Mouse (Mus musculus) neural tube, embryonic 13.5 days (tissue): ENCODE measurements at regions not wholly inside any gene's neighbourhood (a gene's known extent, or its start where the extent isn't known, plus 50 kb on each side); places are given as distances from the start of the nearest gene placed in this dataset.
A peak's percentile ranks its signal among the peaks of the same experiment; 100 is the strongest.

Experiments
- ATAC-seq: fragments of 200-750 bp; cut with Nextera tagmentation; 2 replicates; pipeline ENCODE4 v1.8.0; 2017; ENCODE audit warnings: low read depth, mild to moderate bottlenecking, moderate TSS enrichment, moderate library complexity
- H3K27ac ChIP-seq: fragments of 300-500 bp; sonication (generic); replicated peaks from 2 replicates; pipeline ENCODE4 v1.5.1; 2015; ENCODE audit warnings: moderate library complexity, mild to moderate bottlenecking, inconsistent platforms
- H3K27me3 ChIP-seq: fragments of 300-500 bp; sonication (generic); 2 replicates; pipeline ENCODE4 v1.6.1; 2015; ENCODE audit warnings: mild to moderate bottlenecking, inconsistent platforms
- H3K36me3 ChIP-seq: fragments of 300-500 bp; sonication (generic); 2 replicates; pipeline ENCODE4 v1.6.1; 2015; ENCODE audit warnings: mild to moderate bottlenecking, inconsistent platforms
- H3K4me1 ChIP-seq: fragments of 300-500 bp; sonication (generic); replicated peaks from 2 replicates; pipeline ENCODE4 v1.6.1; 2015; ENCODE audit warnings: inconsistent platforms
- H3K4me2 ChIP-seq: fragments of 300-500 bp; sonication (generic); 2 replicates; pipeline ENCODE4 v1.6.1; 2015; ENCODE audit warnings: inconsistent platforms, mild to moderate bottlenecking, moderate library complexity
- H3K4me3 ChIP-seq: fragments of 300-500 bp; sonication (generic); 2 replicates; pipeline ENCODE4 v1.5.1; 2015; ENCODE audit warnings: mild to moderate bottlenecking, inconsistent platforms
- H3K9ac ChIP-seq: fragments of 300-500 bp; sonication (generic); 2 replicates; pipeline ENCODE4 v1.6.1; 2015; ENCODE audit warnings: moderate library complexity, mild to moderate bottlenecking, inconsistent platforms
- H3K9me3 ChIP-seq: fragments of 300-500 bp; sonication (generic); 2 replicates; pipeline ENCODE4 v1.6.1; 2016; ENCODE audit warnings: inconsistent platforms
- WGBS: fragments of 180-500 bp; shearing (Covaris S2); methylation state at CpG from one replicate; pipeline ENCODE4 v1.1.7; 2015; 5-methylcytosine and 5-hydroxymethylcytosine counted together

DNA sequence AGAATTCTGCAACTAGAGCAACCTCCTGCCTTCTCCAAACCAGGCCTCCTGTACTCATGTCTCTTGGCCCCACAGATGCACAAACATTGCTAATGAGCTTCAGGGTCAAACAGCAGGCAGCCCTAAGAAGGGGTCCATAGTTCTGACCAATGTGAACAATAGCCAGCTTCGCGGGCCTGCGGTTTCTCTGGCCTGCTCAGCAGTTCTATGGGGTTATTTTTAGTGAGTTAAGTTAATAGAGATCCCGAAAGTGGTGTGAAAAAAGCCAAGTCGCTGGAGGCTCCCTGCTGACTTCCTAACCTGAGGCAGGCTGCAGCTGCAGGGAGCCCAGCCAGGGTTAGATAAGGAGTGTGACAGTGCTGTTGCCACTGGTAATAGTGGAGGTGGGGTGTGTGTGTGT is 106.6 kb downstream of the Pdcd6ip start:
- Histone ChIP-seq H3K27me3 (no peaks in the 10 kb centered on the region), H3K9me3 (no peaks in the 10 kb centered on the region), H3K4me1 (peaks cover 4% of the 10 kb centered on the region; the same call in 1 of the 2 replicates), H3K9ac (no peak overlapping the region), H3K4me2 (no peak overlapping the region), H3K4me3 (no peak overlapping the region), H3K36me3 (no peaks in the 10 kb centered on the region), H3K27ac (no peak overlapping the region)
- 7% methylated on average over 5 of the region's 5 CpGs for WGBS
- no peak for ATAC-seq

DNA sequence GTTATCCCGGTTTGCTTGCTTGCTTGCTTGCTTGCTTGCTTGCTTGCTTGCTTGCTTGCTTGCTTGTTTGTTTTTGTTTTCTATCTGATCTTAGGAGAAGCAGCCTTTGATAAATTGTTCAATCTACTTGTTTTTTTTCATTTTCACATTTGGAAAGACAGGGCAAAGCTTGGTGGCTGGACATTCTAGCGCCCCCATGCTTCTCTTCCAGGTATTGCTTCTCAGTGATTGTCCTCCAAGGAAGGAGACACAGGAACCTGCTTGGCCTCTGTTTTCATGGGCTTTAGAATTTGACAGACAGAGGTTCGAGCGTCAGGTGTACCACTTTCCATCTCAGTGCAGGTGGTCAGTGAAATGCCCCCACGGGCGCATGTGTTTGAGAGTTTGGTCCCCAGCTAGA is 120.8 kb downstream of the Pdcd6ip start:
- Histone ChIP-seq H3K4me2 (no peak overlapping the region), H3K27me3 (no peaks in the 10 kb centered on the region), H3K4me3 (no peak overlapping the region), H3K9ac (no peak overlapping the region), H3K9me3 (no peaks in the 10 kb centered on the region), H3K4me1 (no peaks in the 10 kb centered on the region), H3K36me3 (no peaks in the 10 kb centered on the region), H3K27ac (no peak overlapping the region)
- no peak for ATAC-seq
- WGBS: 63% methylated on average over 6 of the region's 6 CpGs

DNA sequence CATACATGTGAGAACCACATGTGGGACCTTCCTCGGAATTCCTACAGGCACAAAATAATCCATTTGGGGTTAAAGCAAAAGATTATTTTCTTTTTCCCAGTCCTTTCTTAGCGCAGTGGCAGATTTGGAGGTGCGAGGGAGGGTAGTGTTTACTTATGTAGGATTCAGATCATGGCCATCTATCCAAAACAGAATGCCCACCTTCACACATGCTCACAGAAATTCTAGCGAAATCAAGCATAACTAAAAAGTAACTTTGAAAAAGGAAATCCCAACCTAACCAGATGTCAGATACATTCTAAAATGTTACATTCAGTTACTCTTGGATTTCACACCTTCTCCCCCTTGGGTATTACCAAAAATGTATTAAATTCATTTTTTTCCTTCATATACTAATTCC is 121.6 kb downstream of the Pdcd6ip start:
- Histone ChIP-seq H3K9ac (no peak overlapping the region), H3K27me3 (no peaks in the 10 kb centered on the region)
- WGBS: 95% methylated on average over 4 of the region's 4 CpGs

DNA sequence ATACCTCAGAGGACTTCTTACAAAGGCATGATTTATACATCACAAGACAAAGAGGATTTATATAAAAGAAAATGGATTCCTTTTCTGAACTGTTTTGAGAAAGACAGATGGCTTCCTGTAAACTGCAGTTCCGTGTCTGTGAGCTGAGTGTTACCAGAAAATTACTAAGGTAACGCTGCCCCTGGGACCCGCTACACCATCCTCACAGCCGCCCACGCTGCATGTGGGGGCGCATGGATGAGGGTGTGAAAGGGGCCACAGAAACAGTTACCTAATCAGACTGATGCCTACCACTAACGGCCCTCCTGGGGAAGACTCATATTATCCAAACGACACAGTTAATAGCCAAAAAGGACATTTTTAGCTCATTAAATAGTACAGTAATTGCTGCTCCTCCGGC is 129.8 kb downstream of the Pdcd6ip start:
- Histone ChIP-seq H3K4me2 (no peak overlapping the region), H3K9ac (no peak overlapping the region), H3K27me3 (no peaks in the 10 kb centered on the region), H3K36me3 (no peaks in the 10 kb centered on the region), H3K27ac (peak overlapping the region; percentile 79), H3K9me3 (no peaks in the 10 kb centered on the region), H3K4me3 (no peak overlapping the region), H3K4me1 (peaks cover 5% of the 10 kb centered on the region)
- ATAC-seq: peak; percentile 91
- 43% methylated on average over 9 of the region's 9 CpGs for WGBS

More for the DNA sequence above, 121.6 kb downstream of the Pdcd6ip start:
- no peak for ATAC-seq
- no peaks in the 10 kb centered on the region for H3K4me1 ChIP-seq
- H3K4me3 ChIP-seq: no peak overlapping the region
- no peaks in the 10 kb centered on the region for H3K36me3 ChIP-seq
- H3K27ac ChIP-seq: no peak overlapping the region
- H3K9me3 ChIP-seq: no peaks in the 10 kb centered on the region
- H3K4me2 ChIP-seq: no peak overlapping the region

DNA sequence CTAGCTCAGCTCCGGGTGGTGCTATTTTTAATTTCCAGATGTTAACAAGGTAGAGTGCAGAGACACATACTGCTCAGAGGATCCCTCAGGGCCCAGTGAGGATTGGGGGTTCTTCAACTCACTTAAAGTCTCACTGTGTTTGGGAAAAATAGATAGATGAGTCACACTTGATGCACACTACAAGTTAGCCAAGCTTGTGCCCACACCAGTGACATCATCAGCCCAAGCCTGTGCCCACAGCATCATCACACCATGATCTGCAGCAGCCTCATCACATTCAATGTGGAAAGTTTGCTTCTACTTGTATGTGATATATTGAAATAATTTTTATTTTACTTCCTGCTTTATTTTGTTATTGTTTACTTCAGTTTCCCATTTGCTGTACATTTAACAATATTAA is 139.2 kb downstream of the Pdcd6ip start:
- Histone ChIP-seq H3K9me3 (no peaks in the 10 kb centered on the region), H3K4me3 (no peak overlapping the region), H3K4me2 (no peak overlapping the region), H3K36me3 (no peaks in the 10 kb centered on the region), H3K27me3 (no peaks in the 10 kb centered on the region), H3K27ac (no peak overlapping the region), H3K9ac (no peak overlapping the region), H3K4me1 (no peaks in the 10 kb centered on the region)
- WGBS: 76% methylated on average over 1 of the region's 1 CpGs
- no peak for ATAC-seq

DNA sequence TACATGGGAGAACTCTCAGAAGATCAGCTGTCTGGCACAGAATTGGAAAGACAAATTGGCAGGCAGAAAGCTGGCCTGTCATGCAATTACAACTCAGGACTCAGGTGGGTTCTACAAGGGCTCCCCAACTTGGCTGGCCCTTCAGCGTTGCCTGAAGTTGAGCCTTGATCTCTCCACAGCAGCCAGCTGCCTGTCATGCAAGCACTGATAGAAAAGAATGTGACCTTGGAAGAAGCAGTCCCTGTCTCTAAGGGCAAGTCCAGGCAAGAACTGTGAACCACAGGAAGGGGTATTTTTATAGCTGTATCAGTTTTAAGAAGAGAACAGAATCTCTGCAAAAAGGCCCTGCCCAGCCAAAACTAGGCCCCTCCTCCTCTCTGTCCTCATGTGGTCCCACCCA is 140.4 kb downstream of the Pdcd6ip start:
- H3K27ac ChIP-seq: no peak overlapping the region
- no peak overlapping the region for H3K9ac ChIP-seq
- H3K4me1 ChIP-seq: no peaks in the 10 kb centered on the region
- no peak for ATAC-seq
- no peaks in the 10 kb centered on the region for H3K27me3 ChIP-seq
- H3K9me3 ChIP-seq: no peaks in the 10 kb centered on the region
- no peaks in the 10 kb centered on the region for H3K36me3 ChIP-seq
- H3K4me3 ChIP-seq: no peak overlapping the region
- WGBS: 93% methylated on average over 1 of the region's 1 CpGs
- H3K4me2 ChIP-seq: no peak overlapping the region

DNA sequence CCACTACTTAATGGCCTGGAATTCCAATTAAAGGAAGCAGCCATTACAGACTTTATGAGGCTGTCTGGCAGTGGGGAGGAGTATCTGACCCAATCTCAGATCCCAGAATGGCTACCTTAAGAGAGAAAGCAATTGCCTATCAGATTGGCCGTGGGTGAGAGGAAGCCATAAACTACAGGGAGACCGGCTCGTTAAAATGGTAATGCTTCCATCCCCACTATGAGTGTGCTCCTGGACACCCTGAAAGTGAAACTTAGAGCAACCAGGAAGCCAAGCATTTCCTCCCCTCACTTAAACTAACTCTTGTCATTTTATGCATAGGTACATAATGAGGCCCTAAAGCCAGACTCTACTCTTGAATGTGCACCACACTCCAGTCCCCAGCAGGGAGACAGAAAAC is 141.4 kb downstream of the Pdcd6ip start:
- Histone ChIP-seq H3K36me3 (no peaks in the 10 kb centered on the region), H3K4me2 (no peak overlapping the region), H3K27ac (no peak overlapping the region), H3K4me1 (no peaks in the 10 kb centered on the region), H3K27me3 (no peaks in the 10 kb centered on the region), H3K9ac (no peak overlapping the region), H3K9me3 (no peaks in the 10 kb centered on the region), H3K4me3 (no peak overlapping the region)
- ATAC-seq: 0 out of 2 replicates have a peak, but pooled peaks have one; percentile 36
- WGBS: 19% methylated on average over 3 of the region's 3 CpGs

DNA sequence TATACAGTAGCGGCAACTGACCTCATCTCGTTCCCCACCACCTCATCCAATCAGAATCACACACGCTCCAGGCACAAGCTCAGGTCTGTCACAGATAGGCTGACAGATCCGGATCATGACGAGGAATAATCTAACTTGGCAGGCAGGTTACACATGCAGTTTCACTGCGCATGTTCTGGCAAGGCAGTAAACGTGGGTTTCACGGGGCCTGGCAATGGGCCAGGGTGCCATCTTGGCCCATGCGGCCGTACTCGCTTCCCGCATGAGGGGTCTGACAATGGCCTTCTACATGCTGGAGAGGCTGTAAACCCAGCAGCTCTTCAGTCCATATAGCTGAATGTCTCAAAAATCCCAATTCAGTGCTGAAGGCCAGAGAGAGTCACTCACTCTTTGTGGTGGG is 154.1 kb downstream of the Pdcd6ip start:
- Histone ChIP-seq H3K4me1 (no peaks in the 10 kb centered on the region), H3K9ac (no peak overlapping the region), H3K9me3 (no peaks in the 10 kb centered on the region), H3K4me3 (no peak overlapping the region), H3K36me3 (no peaks in the 10 kb centered on the region), H3K27me3 (no peaks in the 10 kb centered on the region), H3K4me2 (no peak overlapping the region), H3K27ac (no peak overlapping the region)
- ATAC-seq: no peak
- WGBS: 89% methylated on average over 12 of the region's 12 CpGs

DNA sequence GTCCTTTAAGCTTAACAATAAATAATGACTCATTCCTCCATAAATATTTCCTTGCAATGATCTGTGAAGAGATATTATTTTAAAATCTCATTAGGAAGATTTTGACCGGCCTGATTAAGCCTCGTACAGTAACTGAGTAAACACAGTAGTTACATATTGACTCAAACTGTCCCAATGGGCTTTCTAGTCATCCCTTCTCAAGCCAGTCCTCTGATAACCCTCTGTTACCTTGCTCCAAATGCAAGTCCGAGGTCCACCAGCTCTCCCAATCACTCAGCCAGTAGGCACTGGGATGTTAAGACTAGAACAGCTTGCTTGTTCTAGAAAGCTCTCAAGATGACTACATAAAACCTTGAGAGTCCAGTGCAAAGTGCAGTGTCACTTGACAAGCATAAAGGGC is 160.6 kb downstream of the Pdcd6ip start:
- H3K4me1 ChIP-seq: no peaks in the 10 kb centered on the region
- H3K9me3 ChIP-seq: no peaks in the 10 kb centered on the region
- no peak for ATAC-seq
- no peak overlapping the region for H3K4me3 ChIP-seq
- H3K4me2 ChIP-seq: no peak overlapping the region
- H3K9ac ChIP-seq: no peak overlapping the region
- no peak overlapping the region for H3K27ac ChIP-seq
- no peaks in the 10 kb centered on the region for H3K36me3 ChIP-seq
- no peaks in the 10 kb centered on the region for H3K27me3 ChIP-seq
- 84% methylated on average over 3 of the region's 3 CpGs for WGBS

DNA sequence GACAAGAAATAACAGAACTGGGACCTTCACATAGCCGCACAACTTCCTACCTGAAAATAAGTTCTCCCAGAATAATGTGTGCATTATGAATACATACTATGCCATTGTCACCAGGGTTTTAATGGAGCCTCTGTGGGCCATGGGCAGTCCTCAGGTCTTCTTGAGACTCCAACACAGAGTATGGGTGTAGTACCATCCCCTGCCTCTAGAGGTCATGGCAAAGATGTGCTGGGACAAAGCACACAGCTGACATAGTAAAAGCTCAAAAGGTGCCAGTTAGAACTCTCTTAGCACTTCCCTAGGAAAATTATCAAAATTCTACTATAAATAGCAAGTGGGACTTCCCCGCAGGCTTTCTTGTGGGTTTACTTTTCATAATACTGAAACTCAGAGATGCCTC is 179.5 kb downstream of the Pdcd6ip start:
- no peak overlapping the region for H3K4me3 ChIP-seq
- 78% methylated on average over 2 of the region's 2 CpGs for WGBS
- H3K9me3 ChIP-seq: 0 out of 2 replicates have a peak, but pooled peaks cover 4% of the 10 kb centered on the region
- no peak overlapping the region for H3K9ac ChIP-seq
- H3K4me1 ChIP-seq: no peaks in the 10 kb centered on the region
- no peak overlapping the region for H3K27ac ChIP-seq
- no peaks in the 10 kb centered on the region for H3K36me3 ChIP-seq
- H3K4me2 ChIP-seq: no peak overlapping the region
- no peak for ATAC-seq
- no peaks in the 10 kb centered on the region for H3K27me3 ChIP-seq

DNA sequence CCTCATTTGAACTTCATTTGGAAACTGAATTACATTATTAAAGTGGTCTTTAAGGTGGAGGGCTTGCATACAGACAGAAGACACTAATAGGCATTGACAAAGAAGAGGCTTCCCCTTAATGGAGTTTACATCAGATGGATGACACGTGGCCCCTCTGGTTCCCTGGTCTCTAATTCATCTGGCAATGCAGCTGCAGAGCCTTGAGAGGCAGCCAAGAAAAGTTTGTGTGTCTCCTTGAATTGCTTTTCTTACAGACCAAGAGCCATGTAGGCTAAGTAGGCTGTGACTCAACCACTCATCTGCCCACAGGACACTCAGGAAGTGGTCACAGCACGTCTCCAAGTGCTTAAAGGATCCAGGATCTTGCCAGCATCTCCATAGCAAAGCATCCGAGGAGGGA is 183.8 kb downstream of the Pdcd6ip start:
- Histone ChIP-seq H3K4me2 (no peak overlapping the region), H3K4me1 (peaks cover 17% of the 10 kb centered on the region), H3K9me3 (0 out of 2 replicates have a peak, but pooled peaks cover 4% of the 10 kb centered on the region), H3K27ac (no peak overlapping the region), H3K36me3 (no peaks in the 10 kb centered on the region), H3K27me3 (no peaks in the 10 kb centered on the region), H3K4me3 (no peak overlapping the region), H3K9ac (no peak overlapping the region)
- WGBS: 68% methylated on average over 3 of the region's 3 CpGs
- ATAC-seq: no peak

DNA sequence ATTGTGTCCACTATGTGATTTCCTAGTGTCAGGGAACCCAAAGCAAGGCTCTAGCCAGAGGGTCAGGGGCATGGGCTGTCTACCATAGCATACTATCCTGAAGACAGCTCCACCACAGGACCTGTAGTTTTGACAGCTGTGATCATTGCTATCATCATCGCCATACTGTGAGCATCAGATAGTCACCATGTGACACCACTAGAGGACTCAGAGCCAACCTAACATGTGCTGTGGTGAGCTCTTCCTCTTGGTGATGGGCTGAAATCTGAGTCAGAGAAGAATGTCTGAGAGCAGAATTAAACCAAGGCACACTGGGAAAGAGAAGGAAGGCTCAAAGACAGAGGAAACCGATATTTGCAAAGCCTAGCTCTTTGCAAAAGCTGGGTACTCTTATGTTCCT is 184.9 kb downstream of the Pdcd6ip start:
- Histone ChIP-seq H3K27ac (no peak overlapping the region), H3K4me3 (no peak overlapping the region), H3K9ac (no peak overlapping the region), H3K9me3 (0 out of 2 replicates have a peak, but pooled peaks cover 4% of the 10 kb centered on the region), H3K36me3 (no peaks in the 10 kb centered on the region), H3K4me2 (no peak overlapping the region), H3K4me1 (peaks cover 17% of the 10 kb centered on the region), H3K27me3 (no peaks in the 10 kb centered on the region)
- 96% methylated on average over 2 of the region's 2 CpGs for WGBS
- no peak for ATAC-seq

DNA sequence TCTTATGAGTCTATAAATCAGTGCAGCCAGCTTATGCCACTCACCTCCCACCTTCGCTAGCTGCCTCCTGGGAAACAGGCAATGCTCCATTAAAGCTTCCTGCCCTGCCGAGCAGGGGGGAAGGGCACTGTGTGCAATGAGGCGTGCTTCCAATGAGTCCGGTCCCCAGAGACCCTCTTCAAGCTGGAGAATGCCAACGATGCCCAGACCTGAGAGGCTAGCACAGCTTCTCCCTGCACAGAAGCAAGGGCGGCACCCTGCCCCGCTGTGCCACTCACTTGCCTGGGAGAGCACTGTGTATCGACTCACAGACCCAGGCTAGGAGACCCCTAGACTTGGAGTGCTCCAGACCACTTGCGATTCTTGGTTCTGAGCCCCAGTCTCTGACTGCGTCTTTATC is 188.3 kb downstream of the Pdcd6ip start:
- H3K9me3 ChIP-seq: no peaks in the 10 kb centered on the region
- 0 out of 2 replicates have a peak, but pooled peaks have one; percentile 47 for ATAC-seq
- WGBS: 50% methylated on average over 10 of the region's 10 CpGs
- H3K4me3 ChIP-seq: no peak overlapping the region
- H3K27me3 ChIP-seq: no peaks in the 10 kb centered on the region
- H3K36me3 ChIP-seq: no peaks in the 10 kb centered on the region
- H3K27ac ChIP-seq: no peak overlapping the region
- no peak overlapping the region for H3K9ac ChIP-seq
- peaks cover 17% of the 10 kb centered on the region for H3K4me1 ChIP-seq
- H3K4me2 ChIP-seq: no peak overlapping the region
